Mouse (Mus musculus): Measurements from ENCODE around the gene Dnm3. TPM values are rescaled to one million over a fixed set of nuclear protein-coding genes. Genes with fewer than 3 reads are reported as not detected.

The Dnm3 gene
- polyA plus RNA-seq, 1 experiment = 1.6 TPM

- no peaks in the 10 kb centered on the region for H3K27me3 ChIP-seq (ENCODE audit: control insufficient read depth, insufficient read depth, insufficient read length)
- H3K36me3 ChIP-seq (ENCODE audit: control insufficient read depth, insufficient read depth) = no peaks in the 10 kb centered on the region
- H3K79me3 ChIP-seq (ENCODE audit: low read depth) = no peaks in the 10 kb centered on the region
- no peak overlapping the region for H3K4me3 ChIP-seq (ENCODE audit: insufficient read depth, poor library complexity, severe bottlenecking)
- TF ChIP-seq CTCF (IDR thresholded peaks at IDR 0.05; ENCODE audit: control insufficient read depth, insufficient read depth, insufficient read length) (no peak), USF1 (IDR thresholded peaks at IDR 0.05; ENCODE audit: low read depth) (no peak), MAX (IDR thresholded peaks at IDR 0.05) (no peak), MYOG (IDR thresholded peaks at IDR 0.05; ENCODE audit: control insufficient read depth, extremely low read depth, insufficient read length) (no peak), CEBPB (IDR thresholded peaks at IDR 0.05; ENCODE audit: low read depth) (no peak), FOSL1 (IDR thresholded peaks at IDR 0.05; ENCODE audit: insufficient read depth, low read length, poor library complexity, severe bottlenecking) (no peak), MYOD1 (IDR thresholded peaks at IDR 0.05; ENCODE audit: control insufficient read depth, insufficient read length, low read depth) (no peak)
- no peaks in the 10 kb centered on the region for H3K79me2 ChIP-seq (ENCODE audit: control insufficient read depth, insufficient read depth)
- H3ac ChIP-seq (ENCODE audit: control insufficient read depth, insufficient read length, low read depth) = no peak overlapping the region
Measured at GRCm38 (mm10) chr1:162036461-162036835, 441.4 kb downstream of the Dnm3 start.

GRCm38 (mm10) chr1:162035800-162036460, 441.9 kb downstream of the Dnm3 start:
- no peaks in the 10 kb centered on the region for H3K79me2 ChIP-seq (ENCODE audit: control insufficient read depth, insufficient read depth)
- no peak overlapping the region for H3K4me3 ChIP-seq (ENCODE audit: insufficient read depth, poor library complexity, severe bottlenecking)
- TF ChIP-seq MYOD1 (IDR thresholded peaks at IDR 0.05; ENCODE audit: control insufficient read depth, insufficient read length, low read depth) (no peak), FOSL1 (IDR thresholded peaks at IDR 0.05; ENCODE audit: insufficient read depth, low read length, poor library complexity, severe bottlenecking) (no peak), MYOG (IDR thresholded peaks at IDR 0.05; ENCODE audit: control insufficient read depth, extremely low read depth, insufficient read length) (no peak), MAX (IDR thresholded peaks at IDR 0.05) (no peak), CEBPB (IDR thresholded peaks at IDR 0.05; ENCODE audit: low read depth) (no peak), CTCF (IDR thresholded peaks at IDR 0.05; ENCODE audit: control insufficient read depth, insufficient read depth, insufficient read length) (no peak), USF1 (IDR thresholded peaks at IDR 0.05; ENCODE audit: low read depth) (no peak)
- no peaks in the 10 kb centered on the region for H3K36me3 ChIP-seq (ENCODE audit: control insufficient read depth, insufficient read depth)
- H3K79me3 ChIP-seq (ENCODE audit: low read depth) = no peaks in the 10 kb centered on the region
- H3ac ChIP-seq (ENCODE audit: control insufficient read depth, insufficient read length, low read depth) = no peak overlapping the region
- no peaks in the 10 kb centered on the region for H3K27me3 ChIP-seq (ENCODE audit: control insufficient read depth, insufficient read depth, insufficient read length)

- H3K4me3 ChIP-seq (ENCODE audit: insufficient read depth, poor library complexity, severe bottlenecking) = no peak overlapping the region
- H3K36me3 ChIP-seq (ENCODE audit: control insufficient read depth, insufficient read depth) = no peaks in the 10 kb centered on the region
- no peaks in the 10 kb centered on the region for H3K79me3 ChIP-seq (ENCODE audit: low read depth)
- H3ac ChIP-seq (ENCODE audit: control insufficient read depth, insufficient read length, low read depth) = no peak overlapping the region
- no peaks in the 10 kb centered on the region for H3K79me2 ChIP-seq (ENCODE audit: control insufficient read depth, insufficient read depth)
- H3K27me3 ChIP-seq (ENCODE audit: control insufficient read depth, insufficient read depth, insufficient read length) = no peaks in the 10 kb centered on the region
- no peak for TF ChIP-seq MAX (IDR thresholded peaks at IDR 0.05)
- TF ChIP-seq CEBPB (IDR thresholded peaks at IDR 0.05; ENCODE audit: low read depth) = no peak
- TF ChIP-seq CTCF (IDR thresholded peaks at IDR 0.05; ENCODE audit: control insufficient read depth, insufficient read depth, insufficient read length) = no peak
- no peak for TF ChIP-seq USF1 (IDR thresholded peaks at IDR 0.05; ENCODE audit: low read depth)
- TF ChIP-seq FOSL1 (IDR thresholded peaks at IDR 0.05; ENCODE audit: insufficient read depth, low read length, poor library complexity, severe bottlenecking) = no peak
- TF ChIP-seq MYOG (IDR thresholded peaks at IDR 0.05; ENCODE audit: control insufficient read depth, extremely low read depth, insufficient read length) = no peak
- TF ChIP-seq MYOD1 (IDR thresholded peaks at IDR 0.05; ENCODE audit: control insufficient read depth, insufficient read length, low read depth) = no peak
Measured at GRCm38 (mm10) chr1:162023681-162024270, 454.1 kb downstream of the Dnm3 start.

GRCm38 (mm10) chr1:162020766-162021165, 457.1 kb downstream of the Dnm3 start:
- Histone ChIP-seq H3K27me3 (ENCODE audit: control insufficient read depth, insufficient read depth, insufficient read length) (no peaks in the 10 kb centered on the region), H3K79me2 (ENCODE audit: control insufficient read depth, insufficient read depth) (no peaks in the 10 kb centered on the region), H3K36me3 (ENCODE audit: control insufficient read depth, insufficient read depth) (no peaks in the 10 kb centered on the region), H3ac (ENCODE audit: control insufficient read depth, insufficient read length, low read depth) (no peak overlapping the region), H3K4me3 (ENCODE audit: insufficient read depth, poor library complexity, severe bottlenecking) (no peak overlapping the region), H3K79me3 (ENCODE audit: low read depth) (no peaks in the 10 kb centered on the region)
- TF ChIP-seq MYOG (IDR thresholded peaks at IDR 0.05; ENCODE audit: control insufficient read depth, extremely low read depth, insufficient read length) = no peak
- no peak for TF ChIP-seq MAX (IDR thresholded peaks at IDR 0.05)
- TF ChIP-seq MYOD1 (IDR thresholded peaks at IDR 0.05; ENCODE audit: control insufficient read depth, insufficient read length, low read depth) = no peak
- no peak for TF ChIP-seq FOSL1 (IDR thresholded peaks at IDR 0.05; ENCODE audit: insufficient read depth, low read length, poor library complexity, severe bottlenecking)
- no peak for TF ChIP-seq CEBPB (IDR thresholded peaks at IDR 0.05; ENCODE audit: low read depth)
- TF ChIP-seq CTCF (IDR thresholded peaks at IDR 0.05; ENCODE audit: control insufficient read depth, insufficient read depth, insufficient read length) = no peak
- TF ChIP-seq USF1 (IDR thresholded peaks at IDR 0.05; ENCODE audit: low read depth) = no peak

- no peaks in the 10 kb centered on the region for H3K27me3 ChIP-seq (ENCODE audit: control insufficient read depth, insufficient read depth, insufficient read length)
- H3K4me3 ChIP-seq (ENCODE audit: insufficient read depth, poor library complexity, severe bottlenecking) = no peak overlapping the region
- TF ChIP-seq CEBPB (IDR thresholded peaks at IDR 0.05; ENCODE audit: low read depth) (no peak), MYOG (IDR thresholded peaks at IDR 0.05; ENCODE audit: control insufficient read depth, extremely low read depth, insufficient read length) (no peak)
- H3ac ChIP-seq (ENCODE audit: control insufficient read depth, insufficient read length, low read depth) = no peak overlapping the region
- H3K36me3 ChIP-seq (ENCODE audit: control insufficient read depth, insufficient read depth) = no peaks in the 10 kb centered on the region
- no peaks in the 10 kb centered on the region for H3K79me3 ChIP-seq (ENCODE audit: low read depth)
- no peaks in the 10 kb centered on the region for H3K79me2 ChIP-seq (ENCODE audit: control insufficient read depth, insufficient read depth)
Measured at GRCm38 (mm10) chr1:162020303-162020731, 457.5 kb downstream of the Dnm3 start.

Measured in C2C12 (cell line).